Mouse (Mus musculus): ENCODE measurements around the gene Defb46. TPM values are rescaled to one million over a fixed set of nuclear protein-coding genes. Genes with fewer than 3 reads are reported as not detected.

Gene Defb46
- not detected in 2 replicates for polyA plus RNA-seq (2016; fragmentation: Nextera tagmentation; extraction: Ambion mirVana)

GRCm38 (mm10) chr8:19239616-19240015 is at the start of gene Defb46:
TSS of gene Defb46 (plus strand) at chr8:19239916.
- Histone ChIP-seq H3K27ac (replicated peaks) (no peak within 1 kb of the TSS), H3K27me3 (replicated peaks; ENCODE audit: low read depth, poor library complexity, severe bottlenecking) (no peaks in the 10 kb centered on the region), H3K4me3 (no peak within 1 kb of the TSS), H3K9me3 (peaks cover 5% of the 10 kb centered on the region; the same call in 1 of the 2 replicates), H3K36me3 (replicated peaks) (no peaks in the 10 kb centered on the region), H3K4me1 (no peaks in the 10 kb centered on the region)
- no peak for DNase-seq (ENCODE audit: low spot score)
- 78% methylated on average over 2 of the region's 2 CpGs for WGBS

- WGBS, result 55% methylated on average over 1 of the region's 1 CpGs
- no peak for DNase-seq (ENCODE audit: low spot score)
- H3K4me1 ChIP-seq, result no peaks in the 10 kb centered on the region
- H3K4me3 ChIP-seq, result no peak within 1 kb of the TSS
- no peak within 1 kb of the TSS for H3K27ac ChIP-seq (replicated peaks)
- H3K36me3 ChIP-seq (replicated peaks), result no peaks in the 10 kb centered on the region
- no peaks in the 10 kb centered on the region for H3K27me3 ChIP-seq (replicated peaks; ENCODE audit: low read depth, poor library complexity, severe bottlenecking)
- H3K9me3 ChIP-seq, result no peaks in the 10 kb centered on the region
These were observed 14.6 kb upstream of the Defb46 start, which contains the start of gene Defb6 for GRCm38 (mm10) chr8:19225161-19225560. TSS of gene Defb6 (plus strand) at chr8:19225478.

GRCm38 (mm10) chr8:19238101-19238500 is 1.6 kb upstream of the Defb46 start:
- Histone ChIP-seq H3K36me3 (replicated peaks) (no peaks in the 10 kb centered on the region), H3K27me3 (replicated peaks; ENCODE audit: low read depth, poor library complexity, severe bottlenecking) (no peaks in the 10 kb centered on the region), H3K4me1 (no peaks in the 10 kb centered on the region), H3K27ac (replicated peaks) (no peak overlapping the region), H3K9me3 (no peaks in the 10 kb centered on the region), H3K4me3 (no peak overlapping the region)
- WGBS, result 67% methylated on average over 1 of the region's 1 CpGs
- no peak for DNase-seq (ENCODE audit: low spot score)

GRCm38 (mm10) chr8:19247280-19247679 is 7.6 kb downstream of the Defb46 start, which contains the start of gene Defb5:
TSS of gene Defb5 (plus strand) at chr8:19247580.
- H3K27me3 ChIP-seq (replicated peaks; ENCODE audit: low read depth, poor library complexity, severe bottlenecking), result no peaks in the 10 kb centered on the region
- H3K4me1 ChIP-seq, result no peaks in the 10 kb centered on the region
- peaks cover 17% of the 10 kb centered on the region; the same call in 1 of the 2 replicates for H3K9me3 ChIP-seq
- H3K36me3 ChIP-seq (replicated peaks), result no peaks in the 10 kb centered on the region
- H3K27ac ChIP-seq (replicated peaks), result no peak within 1 kb of the TSS
- WGBS, result 91% methylated on average over 5 of the region's 5 CpGs
- DNase-seq (ENCODE audit: low spot score), result no peak
- no peak within 1 kb of the TSS for H3K4me3 ChIP-seq

GRCm38 (mm10) chr8:19258136-19258535 is 18.4 kb downstream of the Defb46 start:
- Histone ChIP-seq H3K27ac (replicated peaks) (no peak overlapping the region), H3K4me3 (no peak overlapping the region), H3K27me3 (replicated peaks; ENCODE audit: low read depth, poor library complexity, severe bottlenecking) (no peaks in the 10 kb centered on the region), H3K36me3 (replicated peaks) (no peaks in the 10 kb centered on the region), H3K9me3 (peaks cover 10% of the 10 kb centered on the region; the same call in 1 of the 2 replicates), H3K4me1 (no peaks in the 10 kb centered on the region)
- DNase-seq (ENCODE audit: low spot score), result no peak

GRCm38 (mm10) chr8:19259667-19260066 is 20.0 kb downstream of the Defb46 start:
- Histone ChIP-seq H3K27ac (replicated peaks) (no peak overlapping the region), H3K4me1 (no peaks in the 10 kb centered on the region), H3K9me3 (peaks cover 11% of the 10 kb centered on the region; the same call in 1 of the 2 replicates), H3K27me3 (replicated peaks; ENCODE audit: low read depth, poor library complexity, severe bottlenecking) (no peaks in the 10 kb centered on the region), H3K4me3 (no peak overlapping the region), H3K36me3 (replicated peaks) (no peaks in the 10 kb centered on the region)
- WGBS, result 46% methylated on average over 3 of the region's 3 CpGs
- no peak for DNase-seq (ENCODE audit: low spot score)

Other genes with a start within 250 kb of the Defb46 start
- gene Defb37, start 248.9 kb upstream of the Defb46 start, polyA plus RNA-seq (2016; fragmentation: Nextera tagmentation; extraction: Ambion mirVana), result not detected in 2 replicates
- not detected in 2 replicates for gene Defb38, start 213.3 kb upstream of the Defb46 start, polyA plus RNA-seq (2016; fragmentation: Nextera tagmentation; extraction: Ambion mirVana)
- not detected in 2 replicates for gene Defb39, start 175.1 kb upstream of the Defb46 start, polyA plus RNA-seq (2016; fragmentation: Nextera tagmentation; extraction: Ambion mirVana)
- gene Defb12, start 125.1 kb upstream of the Defb46 start, polyA plus RNA-seq (2016; fragmentation: Nextera tagmentation; extraction: Ambion mirVana), result not detected in 2 replicates
- not detected in 2 replicates for gene Defb34, start 116.2 kb upstream of the Defb46 start, polyA plus RNA-seq (2016; fragmentation: Nextera tagmentation; extraction: Ambion mirVana)
- not detected in 2 replicates for gene Gm45826, start 99.1 kb upstream of the Defb46 start, polyA plus RNA-seq (2016; fragmentation: Nextera tagmentation; extraction: Ambion mirVana)
- not detected in 2 replicates for gene Defb14, start 45.6 kb upstream of the Defb46 start, polyA plus RNA-seq (2016; fragmentation: Nextera tagmentation; extraction: Ambion mirVana)
- gene Defb4, start 41.2 kb upstream of the Defb46 start, polyA plus RNA-seq (2016; fragmentation: Nextera tagmentation; extraction: Ambion mirVana), result not detected in 2 replicates
- not detected in 2 replicates for gene Defb6, start 14.4 kb upstream of the Defb46 start, polyA plus RNA-seq (2016; fragmentation: Nextera tagmentation; extraction: Ambion mirVana)
- gene Defb5, start 7.7 kb downstream of the Defb46 start, polyA plus RNA-seq (2016; fragmentation: Nextera tagmentation; extraction: Ambion mirVana), result not detected in 2 replicates
- not detected in 2 replicates for gene Defb3, start 53.4 kb downstream of the Defb46 start, polyA plus RNA-seq (2016; fragmentation: Nextera tagmentation; extraction: Ambion mirVana)
- not detected in 2 replicates for gene Defb8, start 207.7 kb downstream of the Defb46 start, polyA plus RNA-seq (2016; fragmentation: Nextera tagmentation; extraction: Ambion mirVana)